Mouse (Mus musculus) inflammation-experienced regulatory T-cells (primary cell): ENCODE results near the gene Olfr1048. TPM values are rescaled to one million over a fixed set of nuclear protein-coding genes. Genes with fewer than 3 reads are reported as not detected.

Experiments
- polyA plus RNA-seq, 2 experiments: library from polyadenylated mRNA; unstranded; fragments of 100-300 nt; shearing (Covaris generic); gene quantifications; one replicate each; pipeline ENCODE4 v1.2.1; 2017

Olfr1048 gene
- polyA plus RNA-seq: not detected

GRCm38 (mm10) chr2:86240189-86240588 lies at the start of gene Olfr1048:
Gene Olfr1048 (minus strand): TSS chr2:86240289.

GRCm38 (mm10) chr2:86278988-86279387 lies 38.9 kb upstream of the Olfr1048 start, which contains the start of gene Olfr1051:
Gene Olfr1051 (minus strand): TSS chr2:86279088.

GRCm38 (mm10) chr2:86258228-86258627 lies 18.1 kb upstream of the Olfr1048 start, which contains the start of gene Olfr1049:
Gene Olfr1049 (minus strand): TSS chr2:86258328.

GRCm38 (mm10) chr2:86231301-86231700 lies 8.8 kb downstream of the Olfr1048 start, which contains the start of gene Olfr1047:
Gene Olfr1047 (minus strand): TSS chr2:86231401.

GRCm38 (mm10) chr2:86219214-86219613 lies 20.9 kb downstream of the Olfr1048 start, which contains the start of gene Olfr1046:
Gene Olfr1046 (minus strand): TSS chr2:86219314.

GRCm38 (mm10) chr2:86202909-86203308 lies 37.2 kb downstream of the Olfr1048 start, which contains the start of gene Olfr1045:
Gene Olfr1045 (minus strand): TSS chr2:86203009.

GRCm38 (mm10) chr2:86185583-86185982 lies 54.5 kb downstream of the Olfr1048 start, which contains the start of gene Olfr52:
Gene Olfr52 (minus strand): TSS chr2:86185683.

Other genes with a start within 250 kb of the Olfr1048 start
- gene Olfr1031, start 250.0 kb downstream of the Olfr1048 start, polyA plus RNA-seq: not detected
- gene Olfr1032, start 234.7 kb downstream of the Olfr1048 start, polyA plus RNA-seq: not detected
- gene Olfr1033, start 219.7 kb downstream of the Olfr1048 start, polyA plus RNA-seq: 1 to 10 TPM; 1.7 to 5.1 TPM
- gene Olfr1034, start 194.4 kb downstream of the Olfr1048 start, polyA plus RNA-seq: not detected
- under 1 TPM in 1 of 2 experiments, not detected in 1; 0.14 TPM for gene Olfr1036, start 166.3 kb downstream of the Olfr1048 start, polyA plus RNA-seq
- gene Olfr1037, start 152.9 kb downstream of the Olfr1048 start, polyA plus RNA-seq: not detected
- gene Olfr1039, start 104.4 kb downstream of the Olfr1048 start, polyA plus RNA-seq: not detected
- not detected for gene Olfr1040, start 93.6 kb downstream of the Olfr1048 start, polyA plus RNA-seq
- under 1 TPM; 0.12 to 0.98 TPM for gene Olfr1042, start 78.5 kb downstream of the Olfr1048 start, polyA plus RNA-seq
- gene Olfr1043, start 72.8 kb downstream of the Olfr1048 start, polyA plus RNA-seq: 1 to 10 TPM in 1 of 2 experiments, under 1 TPM in 1; 0.12 to 3.0 TPM
- under 1 TPM in 1 of 2 experiments, not detected in 1; 0.99 TPM for gene Olfr1044, start 62.5 kb downstream of the Olfr1048 start, polyA plus RNA-seq
- under 1 TPM; 0.07 to 0.10 TPM for gene Olfr52, start 54.6 kb downstream of the Olfr1048 start, polyA plus RNA-seq
- not detected for gene Olfr1045, start 37.3 kb downstream of the Olfr1048 start, polyA plus RNA-seq
- gene Olfr1046, start 21.0 kb downstream of the Olfr1048 start, polyA plus RNA-seq: not detected
- not detected for gene Olfr1047, start 8.9 kb downstream of the Olfr1048 start, polyA plus RNA-seq
- under 1 TPM in 1 of 2 experiments, not detected in 1; 0.64 TPM for gene Olfr1049, start 18.0 kb upstream of the Olfr1048 start, polyA plus RNA-seq
- gene Olfr1051, start 38.8 kb upstream of the Olfr1048 start, polyA plus RNA-seq: not detected
- under 1 TPM in 1 of 2 experiments, not detected in 1; 0.20 TPM for gene Olfr1052, start 52.2 kb upstream of the Olfr1048 start, polyA plus RNA-seq
- gene Olfr1053, start 75.0 kb upstream of the Olfr1048 start, polyA plus RNA-seq: not detected
- not detected for gene Olfr1054, start 95.1 kb upstream of the Olfr1048 start, polyA plus RNA-seq
- not detected for gene Olfr1055, start 110.0 kb upstream of the Olfr1048 start, polyA plus RNA-seq
- not detected for gene Olfr1056, start 122.2 kb upstream of the Olfr1048 start, polyA plus RNA-seq
- gene Olfr1057, start 138.1 kb upstream of the Olfr1048 start, polyA plus RNA-seq: not detected
- not detected for gene Olfr1058, start 148.3 kb upstream of the Olfr1048 start, polyA plus RNA-seq
- gene Olfr1061, start 173.8 kb upstream of the Olfr1048 start, polyA plus RNA-seq: not detected
- under 1 TPM; 0.10 to 0.16 TPM for gene Olfr1062, start 186.5 kb upstream of the Olfr1048 start, polyA plus RNA-seq
- not detected for gene Olfr1065, start 210.3 kb upstream of the Olfr1048 start, polyA plus RNA-seq
- not detected for gene Olfr1066, start 216.0 kb upstream of the Olfr1048 start, polyA plus RNA-seq
- not detected for gene Olfr228, start 247.1 kb upstream of the Olfr1048 start, polyA plus RNA-seq